Mouse (Mus musculus) brain, embryonic 14.5 days (tissue): ENCODE data around the gene Metap2.

Experiments
- CTCF ChIP-seq: fragments of 200-500 bp; IDR thresholded peaks from 2 replicates; pipeline ENCODE4 v1.5.1; 2012; ENCODE audit warnings: inconsistent platforms, mild to moderate bottlenecking, moderate library complexity, borderline replicate concordance; ENCODE audit not compliant: insufficient read depth, insufficient read length; ENCODE audit errors: extremely low read depth
- POLR2A ChIP-seq: fragments of 200-500 bp; IDR thresholded peaks from 2 replicates; pipeline ENCODE4 v1.6.1; 2012; ENCODE audit warnings: mild to moderate bottlenecking, inconsistent platforms, borderline replicate concordance; ENCODE audit not compliant: poor library complexity, insufficient read depth, insufficient read length, severe bottlenecking; ENCODE audit errors: extremely low read depth

DNA sequence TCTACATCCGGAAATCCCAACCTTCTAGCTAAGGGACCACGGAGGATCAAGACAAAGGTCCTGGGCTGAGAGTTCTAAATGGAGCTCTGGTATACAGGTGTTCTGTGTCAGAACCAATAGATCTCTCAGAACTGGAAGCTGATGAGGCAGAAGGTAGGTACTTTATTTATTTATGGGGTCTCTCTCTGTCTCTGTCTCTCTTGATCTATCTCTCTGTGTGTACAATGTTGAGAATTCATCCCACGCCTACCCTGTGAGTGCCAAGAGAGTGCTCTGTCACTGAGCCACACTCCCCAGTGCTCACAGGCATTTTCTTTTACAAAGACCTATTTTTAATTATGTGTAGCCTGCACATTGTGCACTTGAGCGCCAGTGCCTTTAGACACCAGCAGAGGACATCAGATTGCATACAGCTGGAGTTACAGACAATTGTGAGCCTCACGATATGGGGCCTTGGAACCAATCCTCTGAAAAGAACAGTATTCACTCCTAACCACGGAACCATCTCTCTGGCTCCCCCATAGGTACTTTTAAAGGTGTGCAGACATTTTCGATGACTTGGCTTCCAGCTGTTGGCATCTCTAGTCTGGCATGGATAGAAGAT, at the start of gene Metap2:
- TF ChIP-seq CTCF, result no peak
- TF ChIP-seq POLR2A, result no peak
